Mouse (Mus musculus) left cerebral cortex, adult 9 months (tissue): Measurements from ENCODE around the gene Srarp.

ENCODE experiments used
- DNase-seq, 2 experiments: peaks; one replicate each; pipeline ENCODE4 v3.0.0; 2022; ENCODE audit warnings: low spot score in 2 of 2

The Srarp gene

DNA sequence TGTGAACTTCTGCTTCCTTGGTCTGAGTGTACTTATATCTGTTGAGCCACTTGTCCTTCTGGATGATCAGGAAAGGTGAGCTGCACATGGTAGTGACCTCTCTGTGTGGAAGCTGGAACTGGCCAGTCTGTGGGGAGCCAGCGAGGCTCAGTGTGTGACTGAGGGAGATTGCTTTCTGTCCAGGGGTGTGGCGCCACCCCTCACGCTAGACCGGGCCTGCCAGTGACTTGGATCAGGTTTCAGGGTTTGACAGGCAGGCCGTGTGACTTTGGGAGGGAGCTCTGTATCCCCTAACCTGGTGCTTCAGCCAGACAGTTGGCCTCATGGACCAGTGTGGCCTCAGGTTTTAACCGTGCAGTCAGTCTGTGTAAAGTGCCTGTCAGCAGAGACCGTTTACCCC, 22.3 kb upstream of the Srarp start:
- DNase-seq: no peak

GRCm38 (mm10) chr4:141456193-141456938, 20.5 kb upstream of the Srarp start:
- DNase-seq: no peak

DNA sequence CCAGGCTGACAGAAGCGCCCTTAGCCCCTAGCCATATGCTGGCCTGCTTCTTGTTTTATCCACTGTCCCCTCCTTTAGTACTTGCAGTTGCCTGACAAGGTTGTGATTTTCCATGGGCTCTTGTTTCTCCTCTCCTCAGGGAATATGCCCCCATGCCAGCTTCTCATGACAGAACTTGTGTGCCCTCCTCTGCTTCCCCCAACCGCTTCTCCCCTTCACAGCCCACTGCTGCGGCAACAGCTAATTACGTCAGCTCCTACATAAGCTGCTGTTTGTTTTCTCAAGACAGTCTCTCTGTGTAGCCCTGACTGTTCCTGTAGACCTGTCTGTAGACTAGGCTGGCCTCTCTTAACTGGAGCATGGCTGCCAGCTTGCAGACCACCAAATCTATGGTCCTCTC, 19.6 kb upstream of the Srarp start:
- no peak for DNase-seq

DNA sequence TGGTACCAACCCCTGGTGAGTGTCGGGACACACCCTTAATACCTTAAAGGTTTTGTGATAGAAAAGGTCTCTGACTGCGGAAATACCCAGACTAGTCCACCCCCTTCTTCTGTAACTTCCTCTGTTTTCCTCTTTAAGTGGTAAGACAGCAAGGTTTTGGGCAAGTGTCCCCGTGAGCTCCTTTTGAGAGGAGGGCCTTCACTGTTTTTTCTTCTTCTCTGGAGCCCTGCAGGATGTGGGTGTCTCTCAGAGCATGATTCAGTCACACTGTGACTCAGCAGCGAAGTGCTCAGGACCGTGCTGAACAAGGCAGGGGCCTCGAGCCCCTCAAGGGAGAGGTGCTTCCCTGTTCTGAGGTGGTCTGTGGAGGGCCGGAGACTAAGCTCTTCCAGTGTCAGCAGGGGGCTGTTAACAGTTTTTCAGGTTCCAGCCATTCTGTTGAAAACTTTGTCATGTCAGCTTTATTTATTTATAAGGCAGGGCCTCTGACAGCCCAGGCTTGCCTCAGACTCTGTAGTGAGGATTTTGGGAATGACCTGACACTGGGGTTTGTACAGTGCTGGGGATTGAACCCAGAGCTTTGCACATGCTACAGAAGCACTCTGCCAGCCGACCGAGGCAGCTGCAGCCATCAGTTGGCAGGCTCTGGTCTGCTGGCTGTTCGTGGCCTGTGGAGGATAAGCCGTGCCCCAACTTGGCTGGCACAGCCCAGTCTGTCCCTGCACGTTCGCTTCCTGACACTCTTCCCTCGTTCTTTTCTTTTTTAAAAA, 18.9 kb upstream of the Srarp start:
- peak in 1 of 2 experiments; percentile 50 for DNase-seq

GRCm38 (mm10) chr4:141451916-141452450, 16.1 kb upstream of the Srarp start:
- no peak for DNase-seq

DNA sequence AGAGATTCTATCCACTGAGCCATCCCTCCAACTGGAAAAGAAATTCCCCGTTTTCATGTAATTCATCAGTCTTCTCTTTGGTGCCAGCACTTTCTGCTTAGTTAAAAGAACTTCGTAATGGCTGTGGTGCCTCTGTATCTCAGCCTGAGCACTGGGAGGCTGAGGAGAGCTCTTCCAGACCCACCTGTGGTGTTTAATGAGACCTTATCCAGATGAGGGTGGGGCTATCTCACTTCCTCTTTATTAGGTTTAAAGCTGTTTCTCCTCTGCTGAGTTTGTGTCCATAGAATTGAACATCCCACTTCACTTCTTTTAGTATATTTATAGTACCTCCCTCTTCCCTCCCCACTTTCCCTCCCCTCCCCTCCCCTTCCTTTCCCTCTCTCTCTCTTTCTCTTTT, 15.3 kb upstream of the Srarp start:
- DNase-seq: no peak

- DNase-seq: no peak
Measured at GRCm38 (mm10) chr4:141446211-141446610, 10.3 kb upstream of the Srarp start.

DNA sequence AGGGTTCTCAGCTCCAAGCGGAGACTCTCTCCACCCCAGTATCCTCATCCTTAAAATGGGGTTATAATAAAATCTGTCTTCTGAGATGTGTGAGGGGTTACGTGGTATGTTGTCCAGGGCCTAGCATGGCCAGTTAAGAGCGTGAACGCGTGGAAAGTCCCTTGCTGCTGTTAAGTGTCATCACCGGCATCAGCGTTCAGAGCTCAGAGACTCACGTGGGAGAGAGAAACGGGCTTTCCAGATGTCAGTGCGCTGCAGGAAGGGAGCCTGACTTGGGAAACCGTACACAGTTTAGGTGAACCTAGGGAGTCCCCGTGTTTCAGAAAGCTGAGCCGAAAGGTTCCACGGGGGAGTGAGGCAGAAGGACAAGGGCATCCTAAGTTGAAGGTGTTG, 9.4 kb upstream of the Srarp start:
- no peak for DNase-seq

GRCm38 (mm10) chr4:141444451-141445327, 8.8 kb upstream of the Srarp start, which contains the start of gene Zbtb17:
TSS of gene Zbtb17 (plus strand) at chr4:141444654.
- DNase-seq: peak; percentile 63 to 81

GRCm38 (mm10) chr4:141443641-141444429, 7.9 kb upstream of the Srarp start:
- no peak for DNase-seq

GRCm38 (mm10) chr4:141440877-141441276, 5.0 kb upstream of the Srarp start:
- no peak for DNase-seq

DNA sequence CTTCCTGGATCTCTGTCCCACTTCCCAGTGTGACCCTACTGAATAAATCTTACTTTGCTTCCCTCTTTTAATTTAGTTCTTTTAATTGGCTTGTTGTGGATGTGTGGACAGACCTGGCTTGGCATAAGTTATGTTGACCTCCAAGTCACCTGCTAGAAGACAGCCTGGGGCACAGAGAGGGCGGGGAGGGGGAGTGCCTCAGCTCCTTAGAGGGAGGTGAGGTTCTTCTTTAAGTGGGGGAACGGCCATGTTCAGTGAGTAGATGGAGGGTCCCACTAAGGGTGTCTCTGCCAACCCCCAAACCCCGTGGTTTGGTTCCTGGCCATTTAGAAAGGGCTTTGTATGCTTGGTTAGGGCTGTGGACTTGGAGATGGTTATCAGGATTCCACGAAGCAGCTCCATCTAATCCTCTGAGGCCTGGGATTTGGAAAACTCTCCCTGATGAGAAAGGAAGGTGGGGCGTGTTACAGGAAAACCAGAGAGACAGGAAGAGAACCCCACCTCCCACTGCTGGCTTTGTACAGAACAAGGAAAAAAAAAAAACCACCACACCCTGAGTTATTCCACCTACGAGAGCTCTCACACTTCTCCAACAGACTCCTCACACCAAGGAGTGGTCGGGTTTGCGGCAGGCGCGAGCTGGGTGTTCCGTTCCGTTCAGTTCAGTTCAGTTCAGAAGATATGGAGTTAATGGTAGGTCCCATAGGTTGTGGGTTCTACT, 3.3 kb upstream of the Srarp start:
- DNase-seq: no peak

- DNase-seq: no peak
Measured at GRCm38 (mm10) chr4:141433191-141433590, 2.7 kb downstream of the Srarp start.

- no peak for DNase-seq
Measured at GRCm38 (mm10) chr4:141432666-141433065, 3.2 kb downstream of the Srarp start.

- DNase-seq: peak in 1 of 2 experiments; percentile 73
Measured at GRCm38 (mm10) chr4:141430997-141431396, 4.9 kb downstream of the Srarp start.

DNA sequence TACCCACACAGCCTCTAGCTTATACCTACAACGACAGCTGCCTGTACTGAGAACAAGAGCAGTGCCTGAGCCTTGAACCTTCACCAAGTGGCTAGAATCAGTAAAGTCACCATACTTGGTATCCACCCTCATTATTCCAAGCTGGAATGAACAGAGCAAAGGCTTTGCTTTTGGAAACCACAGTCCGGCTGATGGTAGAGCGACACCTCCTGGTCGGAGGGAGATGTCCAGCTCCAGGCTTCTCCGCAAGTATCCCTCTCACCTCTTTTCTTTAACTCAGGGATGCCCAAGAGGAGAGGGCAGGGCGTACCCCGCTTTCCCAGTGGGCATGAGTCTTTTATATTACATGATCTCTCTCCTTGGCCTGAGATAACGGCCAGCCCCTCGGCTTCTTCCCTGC, 6.1 kb downstream of the Srarp start:
- no peak for DNase-seq

DNA sequence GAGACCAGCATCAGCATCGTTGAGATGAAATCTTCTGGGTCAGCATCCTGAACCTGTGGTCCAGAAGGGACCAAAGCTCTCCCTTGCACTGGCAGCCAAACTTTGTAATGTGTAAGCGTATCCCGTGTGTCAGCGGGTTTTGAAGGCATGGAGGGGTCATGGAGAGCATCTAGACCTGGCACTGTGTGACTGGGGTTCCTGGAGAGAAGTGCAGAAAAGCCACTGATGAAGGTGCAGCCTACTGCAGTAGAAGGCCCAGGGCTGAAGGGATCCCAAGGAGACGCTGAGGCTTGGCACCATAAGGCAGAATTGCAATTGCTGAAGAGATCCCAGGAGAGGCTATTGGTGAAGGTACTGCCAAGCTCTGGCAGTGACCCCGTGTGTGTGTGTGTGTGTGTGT, 6.5 kb downstream of the Srarp start:
- no peak for DNase-seq

DNA sequence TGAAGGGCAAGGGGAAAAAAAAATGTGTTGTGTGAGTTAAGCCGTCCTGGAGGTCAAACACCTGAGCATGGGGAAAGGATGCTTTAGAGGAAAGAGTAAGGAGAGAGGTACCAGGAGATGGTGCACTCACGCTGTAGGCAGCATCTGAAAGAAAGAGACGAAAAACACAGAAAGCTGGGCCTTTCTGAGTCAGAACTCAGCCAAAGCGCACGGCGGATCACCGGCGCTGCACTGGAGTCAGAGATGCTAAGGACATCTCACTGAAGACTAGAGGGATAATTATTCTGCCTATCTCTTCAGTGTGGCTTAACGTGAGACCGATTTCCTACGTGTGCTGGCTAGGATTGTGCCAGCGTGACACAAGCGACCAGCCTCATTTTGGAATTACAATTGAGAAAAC, 8.0 kb downstream of the Srarp start:
- DNase-seq: no peak

- no peak for DNase-seq
Measured at GRCm38 (mm10) chr4:141426796-141427745, 8.8 kb downstream of the Srarp start.
